Comparison of ENCODE assay signal across 12 mouse cellular contexts in the genomic region with DNA sequence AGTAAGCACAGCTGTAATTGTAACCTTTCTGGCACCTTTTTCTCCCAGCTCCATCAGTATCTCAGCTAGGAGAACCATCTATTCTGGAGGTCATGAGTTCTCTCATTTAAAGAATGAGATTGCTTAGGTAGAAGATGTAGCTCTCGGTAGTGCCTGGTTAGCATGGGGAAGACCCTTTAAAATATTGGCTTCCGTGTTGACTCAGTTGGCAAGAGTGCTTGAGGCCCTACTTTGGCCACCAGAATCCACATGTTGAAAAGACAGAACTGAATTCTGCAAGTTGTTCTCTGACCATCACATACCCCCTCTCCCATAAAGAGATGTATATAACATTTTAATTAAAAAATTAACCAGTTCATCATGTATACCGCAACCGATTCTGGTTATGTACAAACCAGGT.
DNase-seq lines count a peak whose midpoint lies in the region; ATAC-seq lines count a peak whose summit lies in the region.
"Had no signal": no experiment of that assay in that cellular context is flagged by ENCODE, and none has a peak within 500 bp of the region (broad histone marks: within the 10 kb centered on the region; RNA-seq: fewer than 3 reads in every experiment).

No protein-coding gene starts in this region.

- peak overlapping the region; percentile 87; the same call in 1 of the 2 replicates for H3K4me3 ChIP-seq in heart, embryonic 13.5 days
- H3K4me3 ChIP-seq in megakaryocyte, embryonic 14.5 days (replicated peaks), result peak overlapping the region; percentile 96
- no peak overlapping the region; the same call in 1 of the 2 replicates for H3K4me3 ChIP-seq in intestine, embryonic 15.5 days (replicated peaks)
- no peak overlapping the region for H3K4me3 ChIP-seq in stomach, embryonic 14.5 days (ENCODE audit: low read depth, low read length)
- no peak overlapping the region for H3K4me3 ChIP-seq in forebrain, embryonic 10.5 days

- WGBS in heart, embryonic 13.5 days, result 84% methylated on average over 4 of the region's 4 CpGs
- 95% methylated on average over 4 of the region's 4 CpGs for WGBS in intestine, embryonic 15.5 days
- 89% methylated on average over 4 of the region's 4 CpGs for WGBS in stomach, embryonic 14.5 days
- WGBS in forebrain, embryonic 10.5 days, result 92% methylated on average over 4 of the region's 4 CpGs

- H3K9ac ChIP-seq in heart, embryonic 13.5 days, result no peak overlapping the region
- no peak overlapping the region for H3K9ac ChIP-seq in intestine, embryonic 15.5 days
- H3K9ac ChIP-seq in stomach, embryonic 14.5 days (replicated peaks; ENCODE audit: low read depth, low read length), result no peak overlapping the region

- H3K9me3 ChIP-seq in heart, embryonic 13.5 days, result no peaks in the 10 kb centered on the region
- no peaks in the 10 kb centered on the region for H3K9me3 ChIP-seq in megakaryocyte, embryonic 14.5 days
- H3K9me3 ChIP-seq in intestine, embryonic 15.5 days, result no peaks in the 10 kb centered on the region
- no peaks in the 10 kb centered on the region for H3K9me3 ChIP-seq in stomach, embryonic 14.5 days (ENCODE audit: control insufficient read depth, low read depth, low read length)
- no peaks in the 10 kb centered on the region for H3K9me3 ChIP-seq in forebrain, embryonic 10.5 days

- no peaks in the 10 kb centered on the region for H3K36me3 ChIP-seq in heart, embryonic 13.5 days
- H3K36me3 ChIP-seq in megakaryocyte, embryonic 14.5 days (replicated peaks; ENCODE audit: low read length), result no peaks in the 10 kb centered on the region
- H3K36me3 ChIP-seq in intestine, embryonic 15.5 days, result no peaks in the 10 kb centered on the region
- no peaks in the 10 kb centered on the region for H3K36me3 ChIP-seq in stomach, embryonic 14.5 days (ENCODE audit: control insufficient read depth, insufficient read depth, low read length)
- no peaks in the 10 kb centered on the region for H3K36me3 ChIP-seq in forebrain, embryonic 10.5 days (replicated peaks)

- H3K4me1 ChIP-seq in heart, embryonic 13.5 days, result peaks cover 10% of the 10 kb centered on the region; the same call in 1 of the 2 replicates
- peaks cover 14% of the 10 kb centered on the region for H3K4me1 ChIP-seq in megakaryocyte, embryonic 14.5 days
- no peaks in the 10 kb centered on the region for H3K4me1 ChIP-seq in intestine, embryonic 15.5 days (replicated peaks)
- H3K4me1 ChIP-seq in stomach, embryonic 14.5 days (ENCODE audit: control insufficient read depth, insufficient read depth, low read length), result 0 out of 2 replicates have a peak, but pooled peaks cover 4% of the 10 kb centered on the region
- peaks cover 26% of the 10 kb centered on the region for H3K4me1 ChIP-seq in forebrain, embryonic 10.5 days

- no peaks in the 10 kb centered on the region for H3K27me3 ChIP-seq in heart, embryonic 13.5 days (replicated peaks)
- no peaks in the 10 kb centered on the region for H3K27me3 ChIP-seq in megakaryocyte, embryonic 14.5 days (replicated peaks)
- H3K27me3 ChIP-seq in intestine, embryonic 15.5 days (replicated peaks), result no peaks in the 10 kb centered on the region
- H3K27me3 ChIP-seq in stomach, embryonic 14.5 days (ENCODE audit: control insufficient read depth, insufficient read depth, low read length), result no peaks in the 10 kb centered on the region
- peaks cover 26% of the 10 kb centered on the region for H3K27me3 ChIP-seq in forebrain, embryonic 10.5 days (ENCODE audit: poor library complexity, severe bottlenecking)

- DNase-seq in heart, postnatal 36 days, result no peak
- DNase-seq in forebrain, embryonic 10.5 days (ENCODE audit: extremely low spot score, low spot score), result no peak
- DNase-seq: cerebellum, postnatal 10 days; layer of hippocampus, adult 9-11 months; lung, postnatal 36 days; right cerebral cortex, postnatal 25 days had no signal

- intact Hi-C loops in heart, postnatal 36 days (cut with DNase I), result loop anchor here (1.0 to 5.0 kb wide), 2 partner anchors 30 to 110 kb away; no protein-coding TSS in a partner anchor

- ATAC-seq in heart, embryonic 13.5 days (ENCODE audit: extremely low read depth, insufficient number of reproducible peaks, low FRiP score, low TSS enrichment), result no peak
- ATAC-seq in megakaryocyte, adult 5-6 weeks (ENCODE audit: poor library complexity, severe bottlenecking), result no peak
- ATAC-seq in intestine, embryonic 15.5 days, result no peak
- no peak for ATAC-seq in stomach, embryonic 14.5 days (ENCODE audit: insufficient number of reproducible peaks, insufficient read depth, low FRiP score, low read depth)
- ATAC-seq in megakaryocyte progenitor cell, adult 5-6 weeks (replicated peaks; ENCODE audit: poor library complexity), result no peak

- H3K4me2 ChIP-seq in heart, embryonic 13.5 days, result peak overlapping the region; percentile 95; the same call in 1 of the 2 replicates
- H3K4me2 ChIP-seq in intestine, embryonic 15.5 days (replicated peaks), result peak overlapping the region; percentile 93; the same call in 1 of the 2 replicates
- peak overlapping the region; percentile 89; the same call in 1 of the 2 replicates for H3K4me2 ChIP-seq in stomach, embryonic 14.5 days (replicated peaks; ENCODE audit: low read depth, low read length)

- H3K27ac ChIP-seq in heart, embryonic 13.5 days (replicated peaks), result no peak overlapping the region
- no peak overlapping the region for H3K27ac ChIP-seq in intestine, embryonic 15.5 days
- no peak overlapping the region for H3K27ac ChIP-seq in stomach, embryonic 14.5 days (ENCODE audit: low read length)
- H3K27ac ChIP-seq in forebrain, embryonic 10.5 days, result no peak overlapping the region

Comparison
In these comparisons a context has a peak if more than half of its experiments do, and no peak if none do; other contexts are left out.
1. H3K4me3 ChIP-seq: peak in heart, embryonic 13.5 days (single experiment) and megakaryocyte, embryonic 14.5 days (single experiment); none in intestine, embryonic 15.5 days (single experiment), stomach, embryonic 14.5 days (single experiment) and forebrain, embryonic 10.5 days (single experiment).
2. Peak in every context shown above with its lines, with median percentiles within 50 percentile points of each other: H3K4me2 ChIP-seq.